Mouse (Mus musculus) kidney, adult 2 months (tissue): ENCODE measurements around the gene Mmp28.

ENCODE experiments used
- CTCF ChIP-seq: fragments of 200-500 bp; conservative IDR thresholded peaks from 2 replicates; pipeline ENCODE4 v1.5.1; 2011; ENCODE audit warnings: low read depth, mild to moderate bottlenecking, control low read depth, low read length, moderate library complexity, mixed read lengths; ENCODE audit not compliant: insufficient read depth, insufficient read length
- POLR2A ChIP-seq: fragments of 200-500 bp; IDR thresholded peaks from one replicate; pipeline ENCODE4 v1.6.1; 2011; ENCODE audit warnings: low read depth, low read length, control low read depth

DNA sequence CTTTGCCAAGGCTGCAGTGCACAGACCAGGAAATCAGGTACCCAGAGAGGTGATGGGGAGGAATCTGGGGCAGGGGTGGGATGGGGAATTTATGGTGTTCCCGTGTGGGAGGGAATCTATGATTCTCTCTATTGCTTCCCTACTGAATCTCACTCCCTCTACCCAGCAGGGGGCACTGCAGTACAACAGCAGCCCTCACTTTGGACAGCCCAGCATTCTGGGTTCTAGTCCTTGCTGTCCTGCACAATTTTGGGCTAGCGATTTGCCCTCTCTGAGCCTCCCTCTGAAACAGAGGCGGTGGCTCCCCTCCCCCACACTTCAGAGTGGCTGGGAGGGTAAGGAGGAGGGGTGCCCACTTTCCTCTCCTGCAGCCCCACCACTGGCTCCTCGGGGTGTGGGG is 42.5 kb downstream of the Mmp28 start:
- no peak for TF ChIP-seq POLR2A
- TF ChIP-seq CTCF: no peak
